ENCODE assay signal across 23 mouse cellular contexts in the genomic region with DNA sequence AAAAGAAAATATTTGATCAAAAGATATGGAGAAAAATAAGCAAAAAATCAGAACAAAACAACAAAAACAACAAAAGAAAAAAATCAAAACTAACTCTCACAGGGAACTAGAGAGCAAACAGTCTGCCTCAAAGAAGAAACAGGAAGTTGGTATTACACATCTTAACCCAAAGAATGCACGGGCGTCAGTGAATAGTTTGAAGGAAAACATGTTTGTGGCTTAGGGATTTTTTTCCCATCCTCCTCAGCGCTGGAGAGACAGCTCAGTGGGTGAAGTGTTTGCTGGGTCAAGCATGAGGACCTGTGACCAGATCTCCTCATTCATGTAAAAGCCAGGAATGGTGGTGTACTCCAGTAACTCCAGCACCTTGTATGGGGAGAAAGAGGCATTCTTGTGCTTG.
DNase-seq lines count a peak whose midpoint lies in the region; ATAC-seq and TF ChIP-seq lines count a peak whose summit lies in the region.
"Had no signal": no experiment of that assay in that cellular context is flagged by ENCODE, and none has a peak within 500 bp of the region (broad histone marks: within the 10 kb centered on the region; RNA-seq: fewer than 3 reads in every experiment).

No protein-coding gene starts in this region.

- H3K27me3 ChIP-seq in C2C12 (ENCODE audit: control insufficient read depth, insufficient read depth, insufficient read length) = no peaks in the 10 kb centered on the region
- no peaks in the 10 kb centered on the region for H3K27me3 ChIP-seq in forebrain, embryonic 15.5 days
- no peaks in the 10 kb centered on the region for H3K27me3 ChIP-seq in forebrain, embryonic 16.5 days (replicated peaks; ENCODE audit: control insufficient read depth, insufficient read depth, low read length)
- H3K27me3 ChIP-seq: embryonic facial prominence, embryonic 13.5 days; heart, embryonic 12.5 days; limb, embryonic 15.5 days; liver, embryonic 15.5 days; midbrain, embryonic 12.5 days; neural tube, embryonic 13.5 days had no signal

- H3ac ChIP-seq in C2C12 (ENCODE audit: control insufficient read depth, insufficient read length, low read depth) = no peak overlapping the region

- H3K36me3 ChIP-seq in C2C12 (ENCODE audit: control insufficient read depth, insufficient read depth) = no peaks in the 10 kb centered on the region
- no peaks in the 10 kb centered on the region for H3K36me3 ChIP-seq in forebrain, embryonic 15.5 days
- H3K36me3 ChIP-seq in forebrain, embryonic 16.5 days (ENCODE audit: control insufficient read depth, insufficient read depth) = no peaks in the 10 kb centered on the region
- H3K36me3 ChIP-seq: embryonic facial prominence, embryonic 13.5 days; forebrain, embryonic 12.5 days; heart, embryonic 12.5 days; limb, embryonic 10.5 days; limb, embryonic 15.5 days; liver, embryonic 15.5 days; midbrain, embryonic 12.5 days; neural tube, embryonic 13.5 days had no signal

- H3K27ac ChIP-seq in forebrain, embryonic 15.5 days (replicated peaks) = no peak overlapping the region
- no peak overlapping the region for H3K27ac ChIP-seq in forebrain, embryonic 16.5 days (ENCODE audit: low read length)
- H3K27ac ChIP-seq: embryonic facial prominence, embryonic 13.5 days; forebrain, embryonic 12.5 days; hindbrain, embryonic 14.5 days; limb, embryonic 10.5 days; limb, embryonic 15.5 days; liver, embryonic 15.5 days; midbrain, embryonic 12.5 days; neural tube, embryonic 13.5 days had no signal

- 77% methylated on average over 3 of the region's 3 CpGs for WGBS in forebrain, embryonic 15.5 days
- whole genome bisulfite sequencing in forebrain, embryonic 16.5 days = 75% methylated on average over 3 of the region's 3 CpGs

- no peak overlapping the region for H3K4me2 ChIP-seq in forebrain, embryonic 15.5 days (replicated peaks)
- H3K4me2 ChIP-seq in forebrain, embryonic 16.5 days (ENCODE audit: low read length) = no peak overlapping the region
- H3K4me2 ChIP-seq: embryonic facial prominence, embryonic 13.5 days; forebrain, embryonic 12.5 days; heart, embryonic 12.5 days; hindbrain, embryonic 14.5 days; limb, embryonic 15.5 days; liver, embryonic 15.5 days; lung, embryonic 14.5 days; midbrain, embryonic 12.5 days; neural tube, embryonic 13.5 days had no signal

- H3K4me1 ChIP-seq in forebrain, embryonic 15.5 days = no peaks in the 10 kb centered on the region
- H3K4me1 ChIP-seq in forebrain, embryonic 16.5 days (replicated peaks; ENCODE audit: control insufficient read depth, insufficient read depth, low read length) = no peaks in the 10 kb centered on the region
- H3K4me1 ChIP-seq: limb, embryonic 15.5 days; liver, embryonic 15.5 days; midbrain, embryonic 12.5 days had no signal

- no peak for TF ChIP-seq CTCF in C2C12 (IDR thresholded peaks at IDR 0.05; ENCODE audit: control insufficient read depth, insufficient read depth, insufficient read length)

- H3K4me3 ChIP-seq in C2C12 (ENCODE audit: insufficient read depth, poor library complexity, severe bottlenecking) = no peak overlapping the region
- H3K4me3 ChIP-seq in forebrain, embryonic 15.5 days = no peak overlapping the region
- H3K4me3 ChIP-seq in forebrain, embryonic 16.5 days (replicated peaks; ENCODE audit: low read length) = no peak overlapping the region
- H3K4me3 ChIP-seq: embryonic facial prominence, embryonic 13.5 days; erythroblast, embryonic 14.5 days; forebrain, embryonic 12.5 days; heart, embryonic 12.5 days; limb, embryonic 10.5 days; limb, embryonic 15.5 days; liver, embryonic 15.5 days; midbrain, embryonic 12.5 days; neural tube, embryonic 13.5 days had no signal

- ATAC-seq in megakaryocyte progenitor cell, adult 5-6 weeks (replicated peaks; ENCODE audit: poor library complexity) = peak; percentile 76
- no peak for ATAC-seq in forebrain, embryonic 15.5 days (replicated peaks)
- ATAC-seq in forebrain, embryonic 16.5 days = no peak
- ATAC-seq: intestine, postnatal 0 days had no signal

- peak; percentile 64 for DNase-seq in Muller cell, postnatal 12 days (ENCODE audit: inconsistent ontology term)
- DNase-seq in fibroblast of lung, adult 2 months (ENCODE audit: low read depth) = peak; percentile 63
- no peak for DNase-seq in B cell, adult 2 months
- DNase-seq: cerebellum, adult 9-10 months; gastrocnemius, postnatal 25 days; heart, postnatal 4 days; layer of hippocampus, adult 9-11 months; lung, embryonic 14.5 days had no signal

- no peaks in the 10 kb centered on the region for H3K79me2 ChIP-seq in C2C12 (ENCODE audit: control insufficient read depth, insufficient read depth)

- no peaks in the 10 kb centered on the region for H3K9me3 ChIP-seq in forebrain, embryonic 15.5 days
- no peaks in the 10 kb centered on the region for H3K9me3 ChIP-seq in forebrain, embryonic 16.5 days (ENCODE audit: control insufficient read depth, low read length)
- H3K9me3 ChIP-seq: embryonic facial prominence, embryonic 13.5 days; forebrain, embryonic 12.5 days; heart, embryonic 12.5 days; limb, embryonic 10.5 days; limb, embryonic 15.5 days; liver, embryonic 15.5 days; midbrain, embryonic 12.5 days; neural tube, embryonic 13.5 days had no signal

- no peaks in the 10 kb centered on the region for H3K79me3 ChIP-seq in C2C12 (ENCODE audit: low read depth)

- no peak overlapping the region for H3K9ac ChIP-seq in forebrain, embryonic 15.5 days (replicated peaks)
- H3K9ac ChIP-seq in forebrain, embryonic 16.5 days (replicated peaks; ENCODE audit: low read depth, low read length) = no peak overlapping the region
- H3K9ac ChIP-seq: embryonic facial prominence, embryonic 13.5 days; forebrain, embryonic 12.5 days; heart, embryonic 12.5 days; hindbrain, embryonic 14.5 days; limb, embryonic 15.5 days; liver, embryonic 15.5 days; lung, embryonic 14.5 days; midbrain, embryonic 12.5 days; neural tube, embryonic 13.5 days had no signal

TF ChIP-seq in C2C12, 6 proteins besides CTCF, POLR2A, EP300 and RAD21:
- TF ChIP-seq CEBPB (IDR thresholded peaks at IDR 0.05; ENCODE audit: low read depth) = peak; percentile 21
- no peak for TF ChIP-seq MYOD1 (IDR thresholded peaks at IDR 0.05; ENCODE audit: control insufficient read depth, insufficient read length, low read depth)
- no peak for TF ChIP-seq USF1 (IDR thresholded peaks at IDR 0.05; ENCODE audit: low read depth)
- TF ChIP-seq MAX (IDR thresholded peaks at IDR 0.05) = peak; percentile 44
- no peak for TF ChIP-seq FOSL1 (IDR thresholded peaks at IDR 0.05; ENCODE audit: insufficient read depth, low read length, poor library complexity, severe bottlenecking)
- no peak for TF ChIP-seq MYOG (IDR thresholded peaks at IDR 0.05; ENCODE audit: control insufficient read depth, extremely low read depth, insufficient read length)

Comparison
In these comparisons a context has a peak if more than half of its experiments do, and no peak if none do; other contexts are left out.
1. DNase-seq: peak in Muller cell, postnatal 12 days (single experiment) and fibroblast of lung, adult 2 months (single experiment); none in B cell, adult 2 months (0 of 2).